Mouse (Mus musculus): Measurements from ENCODE around the gene Usp22. TPM values are rescaled to one million over a fixed set of nuclear protein-coding genes. Genes with fewer than 3 reads are reported as not detected.
A peak's percentile ranks its signal among the peaks of the same experiment; 100 is the strongest.

Usp22 gene
- polyA plus RNA-seq (2015; fragmentation: Nextera tagmentation; extraction: Ambion mirVana), result 72.5 and 80.2 TPM in 2 replicates

DNA sequence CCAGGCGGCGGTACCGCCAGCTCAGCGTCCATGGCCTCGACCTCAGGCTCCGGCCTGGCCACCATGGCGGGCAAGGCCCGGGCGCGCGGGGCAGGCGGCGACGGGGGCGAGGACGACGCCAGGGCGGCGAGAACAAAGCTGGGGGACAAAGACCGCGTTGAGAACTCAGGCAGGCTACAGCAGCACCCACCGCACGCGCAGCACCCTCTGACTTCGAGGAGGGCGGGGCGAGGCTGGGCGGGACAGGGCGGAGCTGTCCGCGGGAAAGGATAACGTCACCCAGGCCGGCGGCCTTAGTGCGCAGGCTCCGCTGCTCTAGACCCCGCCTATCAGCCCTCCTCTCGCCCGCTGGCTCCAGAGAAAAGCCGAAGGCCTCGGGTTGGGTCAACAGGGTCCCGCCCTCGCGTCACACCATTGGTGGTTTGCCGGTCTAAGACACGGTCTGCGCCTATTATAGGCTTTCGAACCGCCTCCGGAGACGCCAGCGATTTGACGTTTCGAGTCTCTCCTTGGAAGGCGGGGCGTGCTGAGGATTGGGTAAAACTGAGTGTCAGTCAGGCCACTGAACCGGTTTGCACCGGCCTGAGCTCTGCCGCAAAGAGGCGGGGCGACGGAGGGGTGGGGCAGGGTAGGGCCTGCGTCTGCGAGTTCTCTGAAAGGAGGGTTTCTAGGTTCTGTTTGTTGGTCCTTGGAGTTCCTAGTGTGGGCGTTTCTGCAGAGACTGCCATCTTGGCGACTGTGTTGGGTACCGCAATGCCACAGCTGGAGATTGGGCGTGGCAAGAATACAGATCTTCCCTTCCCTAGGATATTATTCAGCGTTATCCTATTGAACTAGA lies at the start of gene Usp22:
Gene Usp22 (minus strand): TSS at position 235 of the 838 bp plus-strand sequence.
- Histone ChIP-seq H3K4me2 (ENCODE audit: low read depth, low read length) (peak within 1 kb of the TSS; percentile 83), H3K9ac (ENCODE audit: low read depth, low read length) (peak within 1 kb of the TSS; percentile 100), H3K36me3 (ENCODE audit: control insufficient read depth, insufficient read depth, low read length) (no peaks in the 10 kb centered on the region), H3K4me1 (ENCODE audit: control insufficient read depth, insufficient read depth, low read length) (peaks cover 8% of the 10 kb centered on the region), H3K4me3 (ENCODE audit: low read length) (peak within 1 kb of the TSS; percentile 94), H3K9me3 (ENCODE audit: control insufficient read depth, low read length) (no peaks in the 10 kb centered on the region), H3K27me3 (replicated peaks; ENCODE audit: control insufficient read depth, insufficient read depth, low read length) (no peaks in the 10 kb centered on the region), H3K27ac (ENCODE audit: low read length) (peak within 1 kb of the TSS; percentile 99)
- WGBS, result under 1% methylated on average over 68 of the region's 69 CpGs
- ATAC-seq, result peak; percentile 99

DNA sequence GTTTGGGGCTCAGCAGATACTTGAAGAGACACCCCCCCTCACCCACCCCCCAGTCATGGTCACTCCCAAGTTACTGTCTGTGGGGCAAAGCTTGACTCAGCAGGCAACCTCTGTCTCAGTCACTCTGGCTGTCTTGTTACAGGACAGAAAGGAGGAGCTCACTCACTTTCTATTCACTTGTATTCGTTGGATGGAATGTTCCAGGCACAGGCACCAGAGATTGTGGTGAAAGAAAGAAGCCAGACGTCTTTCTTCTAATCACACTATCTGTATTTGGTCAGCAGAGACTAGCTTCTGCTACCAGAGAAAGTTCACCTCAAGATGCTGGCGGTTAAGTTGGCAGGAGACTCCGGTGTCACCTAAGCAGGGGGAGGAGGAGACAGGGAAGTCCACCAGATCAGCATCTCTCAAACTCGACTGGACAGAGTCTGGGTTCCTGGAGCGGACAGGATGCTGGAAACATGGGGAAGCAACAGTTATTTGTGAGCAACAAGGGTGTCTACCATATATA lies 49.4 kb upstream of the Usp22 start:
- no peak for ATAC-seq

GRCm38 (mm10) chr11:61222971-61223745 lies 48.3 kb upstream of the Usp22 start:
- no peak for ATAC-seq
- H3K9me3 ChIP-seq (ENCODE audit: control insufficient read depth, low read length), result no peaks in the 10 kb centered on the region
- no peaks in the 10 kb centered on the region for H3K4me1 ChIP-seq (ENCODE audit: control insufficient read depth, insufficient read depth, low read length)
- H3K4me2 ChIP-seq (ENCODE audit: low read depth, low read length), result no peak overlapping the region
- H3K27me3 ChIP-seq (replicated peaks; ENCODE audit: control insufficient read depth, insufficient read depth, low read length), result no peaks in the 10 kb centered on the region
- 90% methylated on average over 9 of the region's 9 CpGs for WGBS
- no peak overlapping the region for H3K27ac ChIP-seq (ENCODE audit: low read length)
- no peaks in the 10 kb centered on the region for H3K36me3 ChIP-seq (ENCODE audit: control insufficient read depth, insufficient read depth, low read length)
- no peak overlapping the region for H3K9ac ChIP-seq (ENCODE audit: low read depth, low read length)
- H3K4me3 ChIP-seq (ENCODE audit: low read length), result no peak overlapping the region

More for the DNA sequence above, 49.4 kb upstream of the Usp22 start:
- no peak overlapping the region for H3K9ac ChIP-seq (ENCODE audit: low read depth, low read length)
- H3K27me3 ChIP-seq (replicated peaks; ENCODE audit: control insufficient read depth, insufficient read depth, low read length), result no peaks in the 10 kb centered on the region
- H3K4me3 ChIP-seq (ENCODE audit: low read length), result no peak overlapping the region
- H3K4me2 ChIP-seq (ENCODE audit: low read depth, low read length), result no peak overlapping the region
- H3K9me3 ChIP-seq (ENCODE audit: control insufficient read depth, low read length), result no peaks in the 10 kb centered on the region
- H3K36me3 ChIP-seq (ENCODE audit: control insufficient read depth, insufficient read depth, low read length), result no peaks in the 10 kb centered on the region
- WGBS, result 70% methylated on average over 6 of the region's 6 CpGs
- no peak overlapping the region for H3K27ac ChIP-seq (ENCODE audit: low read length)
- no peaks in the 10 kb centered on the region for H3K4me1 ChIP-seq (ENCODE audit: control insufficient read depth, insufficient read depth, low read length)

- H3K27ac ChIP-seq (ENCODE audit: low read length), result no peak overlapping the region
- no peak for ATAC-seq
- no peak overlapping the region for H3K4me2 ChIP-seq (ENCODE audit: low read depth, low read length)
- H3K9ac ChIP-seq (ENCODE audit: low read depth, low read length), result no peak overlapping the region
- H3K36me3 ChIP-seq (ENCODE audit: control insufficient read depth, insufficient read depth, low read length), result no peaks in the 10 kb centered on the region
- no peaks in the 10 kb centered on the region for H3K27me3 ChIP-seq (replicated peaks; ENCODE audit: control insufficient read depth, insufficient read depth, low read length)
- H3K9me3 ChIP-seq (ENCODE audit: control insufficient read depth, low read length), result no peaks in the 10 kb centered on the region
- 81% methylated on average over 1 of the region's 1 CpGs for WGBS
- H3K4me3 ChIP-seq (ENCODE audit: low read length), result no peak overlapping the region
- no peaks in the 10 kb centered on the region for H3K4me1 ChIP-seq (ENCODE audit: control insufficient read depth, insufficient read depth, low read length)
These were observed 47.2 kb upstream of the Usp22 start for GRCm38 (mm10) chr11:61222007-61222406.

- ATAC-seq, result no peak
- Histone ChIP-seq H3K9me3 (ENCODE audit: control insufficient read depth, low read length) (no peaks in the 10 kb centered on the region), H3K27me3 (replicated peaks; ENCODE audit: control insufficient read depth, insufficient read depth, low read length) (no peaks in the 10 kb centered on the region), H3K4me2 (ENCODE audit: low read depth, low read length) (no peak overlapping the region), H3K4me1 (ENCODE audit: control insufficient read depth, insufficient read depth, low read length) (no peaks in the 10 kb centered on the region), H3K9ac (ENCODE audit: low read depth, low read length) (no peak overlapping the region), H3K27ac (ENCODE audit: low read length) (no peak overlapping the region), H3K36me3 (ENCODE audit: control insufficient read depth, insufficient read depth, low read length) (no peaks in the 10 kb centered on the region), H3K4me3 (ENCODE audit: low read length) (no peak overlapping the region)
- 55% methylated on average over 9 of the region's 9 CpGs for WGBS
These were observed 45.5 kb upstream of the Usp22 start for GRCm38 (mm10) chr11:61220156-61220881.

GRCm38 (mm10) chr11:61215936-61216335 lies 41.1 kb upstream of the Usp22 start:
- WGBS, result 69% methylated on average over 3 of the region's 3 CpGs
- Histone ChIP-seq H3K9me3 (ENCODE audit: control insufficient read depth, low read length) (no peaks in the 10 kb centered on the region), H3K4me3 (ENCODE audit: low read length) (no peak overlapping the region), H3K9ac (ENCODE audit: low read depth, low read length) (no peak overlapping the region), H3K27ac (ENCODE audit: low read length) (no peak overlapping the region), H3K27me3 (replicated peaks; ENCODE audit: control insufficient read depth, insufficient read depth, low read length) (no peaks in the 10 kb centered on the region), H3K4me1 (ENCODE audit: control insufficient read depth, insufficient read depth, low read length) (no peaks in the 10 kb centered on the region), H3K4me2 (ENCODE audit: low read depth, low read length) (no peak overlapping the region), H3K36me3 (ENCODE audit: control insufficient read depth, insufficient read depth, low read length) (no peaks in the 10 kb centered on the region)
- ATAC-seq, result no peak

DNA sequence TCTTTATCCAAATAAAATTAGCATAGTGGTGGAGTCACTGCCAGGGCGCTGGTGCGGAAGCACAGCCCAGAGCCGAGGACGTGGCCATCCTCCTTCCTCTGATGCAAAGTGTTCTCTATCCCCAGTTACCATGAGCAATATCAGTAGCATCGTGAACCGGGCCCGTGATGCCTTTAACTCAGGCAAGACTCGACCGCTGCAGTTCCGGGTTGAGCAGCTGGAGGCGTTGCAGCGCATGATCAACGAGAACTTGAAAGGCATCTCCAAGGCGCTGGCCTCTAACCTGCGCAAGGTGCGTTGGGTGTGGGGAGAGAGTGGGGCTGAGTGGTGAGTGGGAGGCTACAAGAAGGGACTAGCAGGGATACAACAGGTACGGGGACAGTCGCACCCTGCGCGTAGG lies 37.2 kb upstream of the Usp22 start:
- Histone ChIP-seq H3K4me2 (ENCODE audit: low read depth, low read length) (no peak overlapping the region), H3K9ac (ENCODE audit: low read depth, low read length) (no peak overlapping the region), H3K9me3 (ENCODE audit: control insufficient read depth, low read length) (no peaks in the 10 kb centered on the region), H3K27ac (ENCODE audit: low read length) (no peak overlapping the region), H3K36me3 (ENCODE audit: control insufficient read depth, insufficient read depth, low read length) (no peaks in the 10 kb centered on the region), H3K4me3 (ENCODE audit: low read length) (no peak overlapping the region), H3K27me3 (replicated peaks; ENCODE audit: control insufficient read depth, insufficient read depth, low read length) (no peaks in the 10 kb centered on the region), H3K4me1 (ENCODE audit: control insufficient read depth, insufficient read depth, low read length) (no peaks in the 10 kb centered on the region)
- WGBS, result 37% methylated on average over 20 of the region's 20 CpGs
- no peak for ATAC-seq

DNA sequence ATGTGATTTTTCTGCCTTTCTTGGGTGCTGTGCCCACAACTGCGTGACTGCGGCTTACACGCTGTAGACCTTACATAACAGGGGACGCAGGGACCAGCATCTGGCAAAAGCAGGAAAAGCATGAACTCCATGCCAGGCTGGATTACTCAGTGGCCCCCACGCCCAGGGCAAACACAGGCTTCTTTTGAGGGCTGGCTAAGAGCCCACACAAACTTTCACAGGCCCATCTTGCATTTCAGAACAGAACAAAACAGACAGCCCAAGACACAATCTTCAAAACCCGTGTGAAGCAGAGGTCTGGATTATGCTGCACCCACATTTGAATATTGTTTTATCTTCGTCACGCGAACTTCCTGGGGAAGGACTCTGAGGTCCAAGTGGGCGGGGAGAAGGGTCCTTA lies 33.5 kb upstream of the Usp22 start:
- H3K9me3 ChIP-seq (ENCODE audit: control insufficient read depth, low read length), result no peaks in the 10 kb centered on the region
- no peak overlapping the region for H3K9ac ChIP-seq (ENCODE audit: low read depth, low read length)
- H3K27ac ChIP-seq (ENCODE audit: low read length), result no peak overlapping the region
- no peaks in the 10 kb centered on the region for H3K36me3 ChIP-seq (ENCODE audit: control insufficient read depth, insufficient read depth, low read length)
- no peaks in the 10 kb centered on the region for H3K27me3 ChIP-seq (replicated peaks; ENCODE audit: control insufficient read depth, insufficient read depth, low read length)
- no peaks in the 10 kb centered on the region for H3K4me1 ChIP-seq (ENCODE audit: control insufficient read depth, insufficient read depth, low read length)
- no peak overlapping the region for H3K4me2 ChIP-seq (ENCODE audit: low read depth, low read length)
- no peak overlapping the region for H3K4me3 ChIP-seq (ENCODE audit: low read length)
- WGBS, result 77% methylated on average over 10 of the region's 10 CpGs
- no peak for ATAC-seq

All from intestine, embryonic 16.5 days (tissue).